Mouse (Mus musculus): ENCODE results near the gene Slc25a33. TPM values are rescaled to one million over a fixed set of nuclear protein-coding genes. Genes with fewer than 3 reads are reported as not detected.

Gene Slc25a33
- total and polyA plus RNA-seq, 2 experiments from 2014 or later = 20.4 to 39.6 TPM

- DNase-seq (ENCODE audit: low spot score) = peak; percentile 39
- Histone ChIP-seq H3K27ac (no peak overlapping the region), H3K36me3 (ENCODE audit: insufficient read depth, low read length) (no peaks in the 10 kb centered on the region), H3K27me3 (ENCODE audit: insufficient read depth, low read length) (no peaks in the 10 kb centered on the region), H3K4me2 (ENCODE audit: low read depth, low read length) (no peak overlapping the region), H3K9ac (replicated peaks; ENCODE audit: low read length) (no peak overlapping the region), H3K9me3 (ENCODE audit: low read length) (no peaks in the 10 kb centered on the region), H3K4me3 (ENCODE audit: low read length) (no peak overlapping the region), H3K4me1 (ENCODE audit: insufficient read depth, low read length) (no peaks in the 10 kb centered on the region)
- no peak for ATAC-seq
- WGBS = 74% methylated on average over 13 of the region's 13 CpGs
- no peak for TF ChIP-seq CTCF (IDR thresholded peaks at IDR 0.05; ENCODE audit: low read depth)
These were observed 6.7 kb upstream of the Slc25a33 start for GRCm38 (mm10) chr4:149780565-149781356.

- ATAC-seq (no peak), DNase-seq (ENCODE audit: low spot score) (no peak)
- H3K27me3 ChIP-seq (ENCODE audit: insufficient read depth, low read length) = no peaks in the 10 kb centered on the region
- no peak for TF ChIP-seq CTCF (IDR thresholded peaks at IDR 0.05; ENCODE audit: low read depth)
- no peaks in the 10 kb centered on the region for H3K9me3 ChIP-seq (ENCODE audit: low read length)
- H3K9ac ChIP-seq (replicated peaks; ENCODE audit: low read length) = no peak overlapping the region
- no peaks in the 10 kb centered on the region for H3K36me3 ChIP-seq (ENCODE audit: insufficient read depth, low read length)
- no peak overlapping the region for H3K4me2 ChIP-seq (ENCODE audit: low read depth, low read length)
- no peak overlapping the region for H3K4me3 ChIP-seq (ENCODE audit: low read length)
- 76% methylated on average over 9 of the region's 9 CpGs for WGBS
- H3K4me1 ChIP-seq (ENCODE audit: insufficient read depth, low read length) = no peaks in the 10 kb centered on the region
- H3K27ac ChIP-seq = no peak overlapping the region
These were observed 5.9 kb upstream of the Slc25a33 start for GRCm38 (mm10) chr4:149779966-149780365.

- Histone ChIP-seq H3K4me3 (ENCODE audit: low read length) (no peak overlapping the region), H3K9ac (replicated peaks; ENCODE audit: low read length) (no peak overlapping the region), H3K27me3 (ENCODE audit: insufficient read depth, low read length) (no peaks in the 10 kb centered on the region), H3K36me3 (ENCODE audit: insufficient read depth, low read length) (no peaks in the 10 kb centered on the region), H3K4me1 (ENCODE audit: insufficient read depth, low read length) (peaks cover 9% of the 10 kb centered on the region; the same call in 1 of the 2 replicates), H3K9me3 (ENCODE audit: low read length) (no peaks in the 10 kb centered on the region), H3K4me2 (ENCODE audit: low read depth, low read length) (no peak overlapping the region), H3K27ac (no peak overlapping the region)
- 78% methylated on average over 9 of the region's 9 CpGs for WGBS
- TF ChIP-seq CTCF (IDR thresholded peaks at IDR 0.05; ENCODE audit: low read depth) = no peak
- ATAC-seq = no peak
- no peak for DNase-seq (ENCODE audit: low spot score)
These were observed 3.0 kb upstream of the Slc25a33 start for GRCm38 (mm10) chr4:149777126-149777525.

- WGBS = 30% methylated on average over 8 of the region's 8 CpGs
- ATAC-seq = no peak
- no peaks in the 10 kb centered on the region for H3K9me3 ChIP-seq (ENCODE audit: low read length)
These were observed 1.8 kb upstream of the Slc25a33 start for GRCm38 (mm10) chr4:149775760-149776362.

GRCm38 (mm10) chr4:149775330-149775729 lies 1.3 kb upstream of the Slc25a33 start:
- no peak for TF ChIP-seq CTCF (IDR thresholded peaks at IDR 0.05; ENCODE audit: low read depth)
- Histone ChIP-seq H3K4me2 (ENCODE audit: low read depth, low read length) (no peak overlapping the region), H3K36me3 (ENCODE audit: insufficient read depth, low read length) (no peaks in the 10 kb centered on the region), H3K27ac (no peak overlapping the region), H3K27me3 (ENCODE audit: insufficient read depth, low read length) (no peaks in the 10 kb centered on the region), H3K9me3 (ENCODE audit: low read length) (no peaks in the 10 kb centered on the region), H3K4me1 (ENCODE audit: insufficient read depth, low read length) (peaks cover 11% of the 10 kb centered on the region; the same call in 1 of the 2 replicates), H3K9ac (replicated peaks; ENCODE audit: low read length) (no peak overlapping the region), H3K4me3 (ENCODE audit: low read length) (no peak overlapping the region)
- ATAC-seq = no peak
- WGBS = 42% methylated on average over 7 of the region's 7 CpGs
- DNase-seq (ENCODE audit: low spot score) = peak; percentile 63

More at GRCm38 (mm10) chr4:149775760-149776362, 1.8 kb upstream of the Slc25a33 start:
- Histone ChIP-seq H3K9ac (replicated peaks; ENCODE audit: low read length) (no peak overlapping the region), H3K4me1 (ENCODE audit: insufficient read depth, low read length) (peaks cover 11% of the 10 kb centered on the region; the same call in 1 of the 2 replicates), H3K27me3 (ENCODE audit: insufficient read depth, low read length) (no peaks in the 10 kb centered on the region), H3K4me3 (ENCODE audit: low read length) (no peak overlapping the region), H3K4me2 (ENCODE audit: low read depth, low read length) (0 out of 2 replicates have a peak overlapping the region, but pooled peaks have one; percentile 8), H3K27ac (peak overlapping the region; percentile 51), H3K36me3 (ENCODE audit: insufficient read depth, low read length) (no peaks in the 10 kb centered on the region)
- TF ChIP-seq CTCF (IDR thresholded peaks at IDR 0.05; ENCODE audit: low read depth) = no peak
- no peak for DNase-seq (ENCODE audit: low spot score)

GRCm38 (mm10) chr4:149773408-149774093 lies 526 bp downstream of the Slc25a33 start:
- ATAC-seq = peak; percentile 79

More at GRCm38 (mm10) chr4:149773408-149774093, 526 bp downstream of the Slc25a33 start:
- no peaks in the 10 kb centered on the region for H3K36me3 ChIP-seq (ENCODE audit: insufficient read depth, low read length)
- WGBS = under 1% methylated on average over 47 of the region's 65 CpGs
- no peak for DNase-seq (ENCODE audit: low spot score)
- no peaks in the 10 kb centered on the region for H3K27me3 ChIP-seq (ENCODE audit: insufficient read depth, low read length)
- H3K4me1 ChIP-seq (ENCODE audit: insufficient read depth, low read length) = peaks cover 11% of the 10 kb centered on the region; the same call in 1 of the 2 replicates
- peak overlapping the region; percentile 100 for H3K4me2 ChIP-seq (ENCODE audit: low read depth, low read length)
- H3K9ac ChIP-seq (replicated peaks; ENCODE audit: low read length) = peak overlapping the region; percentile 85
- no peak for TF ChIP-seq CTCF (IDR thresholded peaks at IDR 0.05; ENCODE audit: low read depth)
- H3K27ac ChIP-seq = peak overlapping the region; percentile 92
- H3K9me3 ChIP-seq (ENCODE audit: low read length) = no peaks in the 10 kb centered on the region
- H3K4me3 ChIP-seq (ENCODE audit: low read length) = peak overlapping the region; percentile 82

Measured in hindbrain, postnatal 0 days (tissue).